Mouse (Mus musculus): ENCODE measurements around the gene Ate1. TPM values are rescaled to one million over a fixed set of nuclear protein-coding genes. Genes with fewer than 3 reads are reported as not detected.

Gene Ate1
- polyA plus RNA-seq, 1 experiment from 2014 or later, result 75.7 TPM

DNA sequence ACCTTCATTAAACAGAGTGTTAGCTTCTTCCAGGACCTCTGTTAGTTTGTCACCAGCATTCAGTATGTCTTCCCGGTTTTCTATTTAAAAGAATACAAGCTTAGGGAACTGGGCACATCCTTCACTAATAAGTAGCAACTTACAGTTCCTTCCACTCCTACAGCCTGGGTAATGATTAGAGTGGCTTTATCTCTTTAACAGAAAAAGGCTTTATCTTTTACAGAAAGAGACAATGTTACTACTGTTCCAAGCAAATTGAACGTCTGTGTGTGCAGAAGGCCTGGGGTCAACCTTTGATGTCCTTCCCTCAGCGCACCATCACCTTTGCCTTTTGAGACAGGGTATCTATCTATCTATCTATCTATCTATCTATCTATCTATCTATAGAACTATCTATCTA is 25.7 kb upstream of the Ate1 start:
- H3K9me3 ChIP-seq (replicated peaks; ENCODE audit: low read length), result no peaks in the 10 kb centered on the region
- ATAC-seq (replicated peaks; ENCODE audit: low FRiP score, low read depth) (no peak), DNase-seq (ENCODE audit: low spot score) (no peak)
- peak overlapping the region; percentile 96 for H3K4me3 ChIP-seq (replicated peaks; ENCODE audit: low read depth, low read length)
- H3K4me2 ChIP-seq (ENCODE audit: low read length), result peak overlapping the region; percentile 82
- no peaks in the 10 kb centered on the region for H3K4me1 ChIP-seq (replicated peaks; ENCODE audit: insufficient read depth, low read length)
- H3K9ac ChIP-seq (ENCODE audit: low read depth, low read length), result peak overlapping the region; percentile 97; the same call in 1 of the 2 replicates
- H3K27ac ChIP-seq, result peak overlapping the region; percentile 100
- 29% methylated on average over 3 of the region's 3 CpGs for WGBS
- H3K36me3 ChIP-seq (ENCODE audit: insufficient read depth, low read length), result peaks cover 16% of the 10 kb centered on the region; the same call in 1 of the 2 replicates
- no peaks in the 10 kb centered on the region for H3K27me3 ChIP-seq (ENCODE audit: insufficient read depth, low read length)
- no peak for TF ChIP-seq CTCF (IDR thresholded peaks at IDR 0.05; ENCODE audit: low read depth)

DNA sequence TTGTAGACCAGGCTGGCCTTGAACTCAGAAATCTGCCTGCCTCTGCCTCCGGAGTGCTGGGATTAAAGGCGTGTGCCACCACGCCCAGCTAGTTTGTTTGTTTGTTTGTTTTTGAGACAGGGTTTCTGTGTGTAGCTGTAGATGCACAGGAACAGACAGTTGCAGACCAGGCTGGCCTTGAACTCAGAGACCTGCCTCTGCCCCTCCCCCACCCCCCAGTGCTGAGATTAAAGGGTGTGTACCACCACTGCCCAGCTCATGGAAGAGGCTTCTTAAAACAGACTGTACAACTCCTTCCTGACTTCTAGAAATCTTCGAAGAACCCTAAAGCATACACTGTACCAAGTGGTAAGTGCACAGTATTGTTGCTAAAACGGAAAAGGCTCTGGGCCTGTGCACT is 25.2 kb upstream of the Ate1 start:
- Histone ChIP-seq H3K9ac (ENCODE audit: low read depth, low read length) (no peak overlapping the region), H3K9me3 (replicated peaks; ENCODE audit: low read length) (no peaks in the 10 kb centered on the region), H3K27me3 (ENCODE audit: insufficient read depth, low read length) (no peaks in the 10 kb centered on the region), H3K4me3 (replicated peaks; ENCODE audit: low read depth, low read length) (peak overlapping the region; percentile 96; the same call in 1 of the 2 replicates), H3K36me3 (ENCODE audit: insufficient read depth, low read length) (peaks cover 16% of the 10 kb centered on the region; the same call in 1 of the 2 replicates), H3K27ac (0 out of 2 replicates have a peak overlapping the region, but pooled peaks have one; percentile 100), H3K4me1 (replicated peaks; ENCODE audit: insufficient read depth, low read length) (no peaks in the 10 kb centered on the region), H3K4me2 (ENCODE audit: low read length) (peak overlapping the region; percentile 82)
- no peak for DNase-seq (ENCODE audit: low spot score)
- TF ChIP-seq CTCF (IDR thresholded peaks at IDR 0.05; ENCODE audit: low read depth), result no peak
- WGBS, result 91% methylated on average over 5 of the region's 5 CpGs
- no peak for ATAC-seq (replicated peaks; ENCODE audit: low FRiP score, low read depth)

DNA sequence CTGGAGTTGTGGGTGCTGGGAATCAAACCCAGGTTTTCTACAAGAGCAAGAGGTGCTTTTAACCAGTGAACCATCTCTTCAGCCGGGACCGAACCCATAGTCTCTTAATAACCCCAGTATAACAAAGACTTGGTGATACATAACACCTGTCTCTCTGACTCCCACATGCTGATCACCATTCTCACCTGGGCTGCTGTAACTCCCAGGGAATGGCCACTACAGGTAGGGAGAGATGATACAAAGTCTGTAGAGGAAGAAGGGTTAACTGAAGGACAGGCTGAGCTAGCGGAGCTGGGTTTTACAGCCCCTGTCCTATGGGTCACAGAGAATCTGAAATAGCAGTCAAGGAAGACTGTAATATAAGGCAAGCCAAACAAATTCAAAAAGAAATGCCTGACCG is 23.0 kb upstream of the Ate1 start:
- 91% methylated on average over 4 of the region's 4 CpGs for WGBS
- no peak for TF ChIP-seq CTCF (IDR thresholded peaks at IDR 0.05; ENCODE audit: low read depth)
- Histone ChIP-seq H3K27me3 (ENCODE audit: insufficient read depth, low read length) (no peaks in the 10 kb centered on the region), H3K4me3 (replicated peaks; ENCODE audit: low read depth, low read length) (no peak overlapping the region), H3K36me3 (ENCODE audit: insufficient read depth, low read length) (peaks cover 35% of the 10 kb centered on the region; the same call in 1 of the 2 replicates), H3K9me3 (replicated peaks; ENCODE audit: low read length) (no peaks in the 10 kb centered on the region), H3K4me1 (replicated peaks; ENCODE audit: insufficient read depth, low read length) (no peaks in the 10 kb centered on the region), H3K9ac (ENCODE audit: low read depth, low read length) (no peak overlapping the region), H3K27ac (no peak overlapping the region), H3K4me2 (ENCODE audit: low read length) (no peak overlapping the region)
- DNase-seq (ENCODE audit: low spot score) (no peak), ATAC-seq (replicated peaks; ENCODE audit: low FRiP score, low read depth) (no peak)

DNA sequence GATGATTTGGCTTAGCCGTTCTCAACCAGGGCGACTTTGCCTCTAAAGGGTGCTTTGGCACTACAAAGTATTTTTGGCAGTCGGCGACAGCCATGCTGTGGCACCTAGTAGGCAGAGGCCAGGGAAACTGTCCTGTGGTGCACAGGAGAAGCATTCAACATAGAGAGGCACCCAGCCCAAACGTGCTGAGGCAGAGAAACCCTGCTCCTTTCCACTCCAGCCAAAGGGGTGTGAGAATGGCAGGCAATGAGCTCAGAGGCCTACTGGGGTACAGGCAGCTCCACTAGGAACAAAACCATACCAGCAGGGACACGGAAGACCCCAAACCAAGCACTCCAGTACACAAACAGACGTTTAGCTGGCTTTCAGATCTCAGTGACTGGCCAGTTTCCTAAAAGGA is 20.0 kb upstream of the Ate1 start:
- no peak overlapping the region for H3K9ac ChIP-seq (ENCODE audit: low read depth, low read length)
- ATAC-seq (replicated peaks; ENCODE audit: low FRiP score, low read depth) (no peak), DNase-seq (ENCODE audit: low spot score) (no peak)
- H3K4me1 ChIP-seq (replicated peaks; ENCODE audit: insufficient read depth, low read length), result no peaks in the 10 kb centered on the region
- no peak overlapping the region for H3K4me3 ChIP-seq (replicated peaks; ENCODE audit: low read depth, low read length)
- WGBS, result 92% methylated on average over 7 of the region's 7 CpGs
- H3K27me3 ChIP-seq (ENCODE audit: insufficient read depth, low read length), result no peaks in the 10 kb centered on the region
- H3K4me2 ChIP-seq (ENCODE audit: low read length), result no peak overlapping the region
- TF ChIP-seq CTCF (IDR thresholded peaks at IDR 0.05; ENCODE audit: low read depth), result no peak
- H3K36me3 ChIP-seq (ENCODE audit: insufficient read depth, low read length), result peaks cover 61% of the 10 kb centered on the region
- no peak overlapping the region for H3K27ac ChIP-seq
- no peaks in the 10 kb centered on the region for H3K9me3 ChIP-seq (replicated peaks; ENCODE audit: low read length)

DNA sequence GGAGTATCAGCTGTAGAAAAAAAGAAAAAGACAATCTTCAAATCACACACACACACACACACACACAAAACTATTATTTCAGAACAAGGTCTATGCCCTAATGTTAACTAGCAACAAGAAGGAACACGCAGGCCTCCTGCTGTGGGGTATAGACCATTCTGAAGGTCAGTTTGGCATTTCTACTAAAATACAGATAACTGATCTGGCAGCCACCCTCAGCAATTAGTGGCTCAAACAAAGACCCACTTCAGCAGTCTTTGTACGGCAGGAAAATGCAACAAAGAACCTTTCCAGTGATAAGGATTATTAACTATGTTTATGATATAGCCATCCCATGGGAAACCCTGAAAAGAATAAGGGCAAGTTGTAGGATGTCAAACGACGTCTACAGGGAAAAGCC is 16.9 kb upstream of the Ate1 start:
- Histone ChIP-seq H3K4me1 (replicated peaks; ENCODE audit: insufficient read depth, low read length) (no peaks in the 10 kb centered on the region), H3K4me2 (ENCODE audit: low read length) (no peak overlapping the region), H3K4me3 (replicated peaks; ENCODE audit: low read depth, low read length) (no peak overlapping the region), H3K9me3 (replicated peaks; ENCODE audit: low read length) (no peaks in the 10 kb centered on the region), H3K9ac (ENCODE audit: low read depth, low read length) (no peak overlapping the region), H3K27ac (no peak overlapping the region), H3K36me3 (ENCODE audit: insufficient read depth, low read length) (peaks cover 63% of the 10 kb centered on the region), H3K27me3 (ENCODE audit: insufficient read depth, low read length) (no peaks in the 10 kb centered on the region)
- ATAC-seq (replicated peaks; ENCODE audit: low FRiP score, low read depth), result no peak
- TF ChIP-seq CTCF (IDR thresholded peaks at IDR 0.05; ENCODE audit: low read depth), result no peak
- 91% methylated on average over 4 of the region's 4 CpGs for WGBS
- no peak for DNase-seq (ENCODE audit: low spot score)

DNA sequence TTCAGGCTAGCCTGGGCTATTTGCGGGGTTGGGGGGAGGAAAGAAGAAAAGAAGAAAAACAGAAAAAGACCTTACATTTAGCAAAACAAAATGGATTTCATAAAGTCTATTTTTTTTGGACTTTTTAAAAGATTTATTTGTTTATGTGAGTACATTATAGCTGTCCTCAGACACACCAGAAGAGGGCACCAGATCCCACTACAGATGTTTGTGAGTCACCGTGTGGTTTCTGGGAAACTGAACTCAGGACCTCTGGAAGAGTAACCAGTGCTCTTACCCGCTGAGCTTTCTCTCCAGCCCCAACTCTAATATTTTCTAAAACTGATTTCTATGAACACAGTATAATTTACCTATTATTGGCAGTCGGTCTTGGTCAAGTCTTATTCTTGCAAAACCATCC is 15.0 kb upstream of the Ate1 start:
- H3K9me3 ChIP-seq (replicated peaks; ENCODE audit: low read length), result no peaks in the 10 kb centered on the region
- no peaks in the 10 kb centered on the region for H3K27me3 ChIP-seq (ENCODE audit: insufficient read depth, low read length)
- H3K4me3 ChIP-seq (replicated peaks; ENCODE audit: low read depth, low read length), result no peak overlapping the region
- peaks cover 58% of the 10 kb centered on the region for H3K36me3 ChIP-seq (ENCODE audit: insufficient read depth, low read length)
- TF ChIP-seq CTCF (IDR thresholded peaks at IDR 0.05; ENCODE audit: low read depth), result peak; percentile 44
- H3K4me2 ChIP-seq (ENCODE audit: low read length), result no peak overlapping the region
- H3K9ac ChIP-seq (ENCODE audit: low read depth, low read length), result no peak overlapping the region
- H3K4me1 ChIP-seq (replicated peaks; ENCODE audit: insufficient read depth, low read length), result no peaks in the 10 kb centered on the region
- DNase-seq (ENCODE audit: low spot score), result no peak
- 90% methylated on average over 4 of the region's 4 CpGs for WGBS
- no peak for ATAC-seq (replicated peaks; ENCODE audit: low FRiP score, low read depth)
- no peak overlapping the region for H3K27ac ChIP-seq
